Mouse (Mus musculus): ENCODE data around the gene Gyg. TPM values are rescaled to one million over a fixed set of nuclear protein-coding genes. Genes with fewer than 3 reads are reported as not detected.

Gene Gyg
- polyA plus RNA-seq, 1 experiment from 2014 or later: 34.6 TPM

DNA sequence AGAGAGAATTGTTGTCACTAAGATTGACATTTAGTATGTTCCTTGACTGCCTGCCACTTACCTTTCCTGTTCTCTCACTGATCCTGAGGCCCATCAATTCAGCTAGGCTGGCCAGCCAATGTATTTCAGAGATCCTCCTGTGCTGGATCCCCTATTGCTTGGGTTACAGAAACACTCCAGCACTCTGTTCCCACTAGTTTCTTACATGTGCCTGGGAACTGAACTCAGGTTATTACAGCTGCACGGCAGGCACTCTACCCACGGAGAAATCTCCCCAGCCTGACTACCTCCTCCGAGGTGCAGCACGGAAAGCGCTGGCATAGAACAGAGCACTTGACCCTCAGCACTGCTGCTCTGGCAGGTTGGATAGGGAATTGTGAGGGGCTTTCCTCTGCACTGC is 7.5 kb downstream of the Gyg start:
- 84% methylated on average over 5 of the region's 5 CpGs for WGBS
- Histone ChIP-seq H3K4me3 (replicated peaks; ENCODE audit: low read length) (no peak overlapping the region), H3K27ac (ENCODE audit: low read length) (no peak overlapping the region), H3K9ac (replicated peaks; ENCODE audit: low read depth, low read length) (no peak overlapping the region), H3K36me3 (ENCODE audit: control insufficient read depth, insufficient read depth) (no peaks in the 10 kb centered on the region), H3K9me3 (ENCODE audit: control insufficient read depth, low read length) (no peaks in the 10 kb centered on the region), H3K4me2 (ENCODE audit: low read length) (no peak overlapping the region), H3K4me1 (replicated peaks; ENCODE audit: control insufficient read depth, insufficient read depth, low read length) (no peaks in the 10 kb centered on the region; the same call in 1 of the 2 replicates), H3K27me3 (replicated peaks; ENCODE audit: control insufficient read depth, insufficient read depth, low read length) (no peaks in the 10 kb centered on the region)
- no peak for ATAC-seq

DNA sequence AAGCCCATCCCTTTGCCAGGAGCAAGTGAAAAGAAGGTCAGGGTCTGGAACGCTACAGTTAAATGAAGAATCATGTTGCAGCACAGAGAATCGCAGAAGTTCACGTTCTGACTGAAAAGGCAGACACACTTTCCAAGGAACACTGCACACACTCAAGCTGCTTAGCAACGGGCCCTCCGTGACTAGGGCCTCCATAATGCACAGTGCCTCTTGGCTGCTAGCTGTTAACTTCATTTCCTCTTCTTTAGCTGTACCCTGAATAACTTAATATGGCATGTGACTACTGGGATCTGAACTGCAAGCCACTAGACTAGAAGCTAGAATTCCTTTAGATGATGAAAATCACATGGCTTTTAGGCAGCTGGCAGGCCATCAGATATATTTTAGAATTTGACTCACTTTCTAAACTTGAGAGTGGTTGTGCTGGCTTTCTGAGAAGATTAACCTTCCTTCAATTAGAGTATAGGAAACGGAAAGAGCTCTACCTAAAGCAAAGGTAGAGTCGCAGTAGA is 8.2 kb downstream of the Gyg start:
- H3K4me1 ChIP-seq (replicated peaks; ENCODE audit: control insufficient read depth, insufficient read depth, low read length): no peaks in the 10 kb centered on the region; the same call in 1 of the 2 replicates
- H3K27me3 ChIP-seq (replicated peaks; ENCODE audit: control insufficient read depth, insufficient read depth, low read length): no peaks in the 10 kb centered on the region
- H3K27ac ChIP-seq (ENCODE audit: low read length): no peak overlapping the region
- H3K9me3 ChIP-seq (ENCODE audit: control insufficient read depth, low read length): no peaks in the 10 kb centered on the region
- H3K36me3 ChIP-seq (ENCODE audit: control insufficient read depth, insufficient read depth): no peaks in the 10 kb centered on the region
- peak; percentile 77 for ATAC-seq
- no peak overlapping the region for H3K4me3 ChIP-seq (replicated peaks; ENCODE audit: low read length)
- H3K4me2 ChIP-seq (ENCODE audit: low read length): no peak overlapping the region
- no peak overlapping the region for H3K9ac ChIP-seq (replicated peaks; ENCODE audit: low read depth, low read length)
- 47% methylated on average over 7 of the region's 7 CpGs for WGBS

DNA sequence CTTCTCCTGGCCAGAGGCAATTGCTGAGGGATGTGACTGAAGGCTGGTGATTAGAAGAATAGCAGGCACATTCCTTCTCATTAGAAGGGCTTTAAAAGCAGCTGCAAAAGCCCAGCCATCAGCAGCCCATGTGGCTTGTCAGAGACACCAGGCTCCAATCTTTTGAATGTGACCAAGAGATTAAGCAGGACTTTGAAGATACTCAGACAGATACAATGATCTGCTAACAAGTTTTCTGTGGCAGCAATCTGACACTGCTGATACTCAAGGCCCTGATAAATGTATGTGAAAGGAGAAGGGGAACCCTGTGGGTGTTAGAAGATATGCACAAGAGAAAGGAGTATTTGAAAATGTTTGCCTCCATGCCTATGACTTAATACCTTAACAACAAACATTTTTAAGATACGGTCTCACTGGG is 9.4 kb downstream of the Gyg start:
- Histone ChIP-seq H3K4me2 (ENCODE audit: low read length) (no peak overlapping the region), H3K4me1 (replicated peaks; ENCODE audit: control insufficient read depth, insufficient read depth, low read length) (no peaks in the 10 kb centered on the region; the same call in 1 of the 2 replicates), H3K27ac (ENCODE audit: low read length) (no peak overlapping the region), H3K9ac (replicated peaks; ENCODE audit: low read depth, low read length) (no peak overlapping the region), H3K4me3 (replicated peaks; ENCODE audit: low read length) (no peak overlapping the region), H3K9me3 (ENCODE audit: control insufficient read depth, low read length) (no peaks in the 10 kb centered on the region), H3K27me3 (replicated peaks; ENCODE audit: control insufficient read depth, insufficient read depth, low read length) (no peaks in the 10 kb centered on the region), H3K36me3 (ENCODE audit: control insufficient read depth, insufficient read depth) (no peaks in the 10 kb centered on the region)
- no peak for ATAC-seq
- 29% methylated on average over 1 of the region's 1 CpGs for WGBS

DNA sequence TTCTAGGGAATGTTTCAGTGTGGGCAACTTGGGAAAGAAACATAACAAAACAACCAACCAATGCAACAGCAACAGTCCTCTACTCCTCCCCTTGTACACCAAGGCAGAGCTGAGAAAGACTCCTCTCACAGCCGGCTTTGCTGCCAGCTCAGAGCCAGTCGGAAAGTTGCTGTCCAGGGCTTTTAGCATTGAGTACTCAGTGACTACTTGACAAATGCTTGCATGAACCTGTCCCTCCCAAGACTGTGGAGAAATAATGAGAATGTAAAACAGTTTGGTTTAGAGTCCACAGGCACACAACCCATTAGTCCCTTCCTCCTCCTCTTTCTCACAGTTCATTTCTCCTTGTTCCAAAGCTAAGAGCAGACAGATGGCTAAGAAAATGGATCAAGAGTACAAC is 10.7 kb downstream of the Gyg start:
- no peak for ATAC-seq

DNA sequence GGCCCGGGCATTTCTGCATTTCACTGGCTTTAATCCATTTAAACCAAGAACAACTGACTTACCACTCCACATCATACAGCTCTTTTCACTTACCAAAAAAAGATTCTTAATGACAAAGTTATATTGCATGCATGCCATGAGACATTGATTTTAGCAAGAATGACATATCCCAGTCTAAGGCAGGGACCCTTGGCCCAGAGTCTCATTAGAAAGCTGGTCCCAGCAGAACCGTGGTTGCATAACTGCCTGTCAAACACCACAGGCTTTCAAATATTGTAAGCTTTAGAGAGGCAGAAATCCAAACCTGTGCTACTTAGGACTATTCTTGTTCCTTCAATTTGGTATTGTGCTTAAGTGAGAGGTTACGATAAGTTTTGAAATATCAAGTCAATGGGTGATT is 11.4 kb downstream of the Gyg start:
- ATAC-seq: no peak
- no peaks in the 10 kb centered on the region; the same call in 1 of the 2 replicates for H3K4me1 ChIP-seq (replicated peaks; ENCODE audit: control insufficient read depth, insufficient read depth, low read length)
- H3K4me3 ChIP-seq (replicated peaks; ENCODE audit: low read length): no peak overlapping the region
- H3K4me2 ChIP-seq (ENCODE audit: low read length): no peak overlapping the region
- 61% methylated on average over 3 of the region's 3 CpGs for WGBS
- H3K9me3 ChIP-seq (ENCODE audit: control insufficient read depth, low read length): no peaks in the 10 kb centered on the region
- H3K27me3 ChIP-seq (replicated peaks; ENCODE audit: control insufficient read depth, insufficient read depth, low read length): no peaks in the 10 kb centered on the region
- no peaks in the 10 kb centered on the region for H3K36me3 ChIP-seq (ENCODE audit: control insufficient read depth, insufficient read depth)
- no peak overlapping the region for H3K9ac ChIP-seq (replicated peaks; ENCODE audit: low read depth, low read length)
- no peak overlapping the region for H3K27ac ChIP-seq (ENCODE audit: low read length)

More for the DNA sequence above, 10.7 kb downstream of the Gyg start:
- Histone ChIP-seq H3K27me3 (replicated peaks; ENCODE audit: control insufficient read depth, insufficient read depth, low read length) (no peaks in the 10 kb centered on the region), H3K36me3 (ENCODE audit: control insufficient read depth, insufficient read depth) (no peaks in the 10 kb centered on the region), H3K4me3 (replicated peaks; ENCODE audit: low read length) (no peak overlapping the region), H3K27ac (ENCODE audit: low read length) (no peak overlapping the region), H3K9me3 (ENCODE audit: control insufficient read depth, low read length) (no peaks in the 10 kb centered on the region), H3K4me2 (ENCODE audit: low read length) (no peak overlapping the region), H3K9ac (replicated peaks; ENCODE audit: low read depth, low read length) (no peak overlapping the region), H3K4me1 (replicated peaks; ENCODE audit: control insufficient read depth, insufficient read depth, low read length) (no peaks in the 10 kb centered on the region; the same call in 1 of the 2 replicates)
- WGBS: 9% methylated on average over 2 of the region's 2 CpGs

DNA sequence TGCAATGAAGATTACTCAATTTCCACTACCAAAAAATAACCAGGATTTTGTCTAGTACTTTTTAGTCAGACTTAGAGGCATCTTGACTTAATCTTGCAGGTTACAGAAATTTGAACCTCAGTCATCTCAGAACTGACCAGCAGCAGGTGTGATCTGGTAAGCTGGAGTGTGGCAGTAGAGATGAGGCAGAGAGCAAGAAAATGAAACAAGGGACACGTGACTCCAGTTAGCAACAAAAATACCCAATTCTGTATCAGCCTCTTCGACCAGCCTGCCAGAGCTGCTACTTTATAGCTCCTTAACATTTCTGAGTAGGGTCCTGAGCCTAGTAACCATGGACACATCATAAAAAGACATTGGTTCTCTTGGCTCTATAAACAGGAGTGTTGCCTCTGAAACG is 12.5 kb downstream of the Gyg start:
- 79% methylated on average over 3 of the region's 3 CpGs for WGBS
- Histone ChIP-seq H3K4me1 (replicated peaks; ENCODE audit: control insufficient read depth, insufficient read depth, low read length) (no peaks in the 10 kb centered on the region; the same call in 1 of the 2 replicates), H3K9me3 (ENCODE audit: control insufficient read depth, low read length) (no peaks in the 10 kb centered on the region), H3K4me2 (ENCODE audit: low read length) (no peak overlapping the region), H3K36me3 (ENCODE audit: control insufficient read depth, insufficient read depth) (no peaks in the 10 kb centered on the region), H3K9ac (replicated peaks; ENCODE audit: low read depth, low read length) (no peak overlapping the region), H3K27me3 (replicated peaks; ENCODE audit: control insufficient read depth, insufficient read depth, low read length) (no peaks in the 10 kb centered on the region), H3K4me3 (replicated peaks; ENCODE audit: low read length) (no peak overlapping the region), H3K27ac (ENCODE audit: low read length) (no peak overlapping the region)
- no peak for ATAC-seq

DNA sequence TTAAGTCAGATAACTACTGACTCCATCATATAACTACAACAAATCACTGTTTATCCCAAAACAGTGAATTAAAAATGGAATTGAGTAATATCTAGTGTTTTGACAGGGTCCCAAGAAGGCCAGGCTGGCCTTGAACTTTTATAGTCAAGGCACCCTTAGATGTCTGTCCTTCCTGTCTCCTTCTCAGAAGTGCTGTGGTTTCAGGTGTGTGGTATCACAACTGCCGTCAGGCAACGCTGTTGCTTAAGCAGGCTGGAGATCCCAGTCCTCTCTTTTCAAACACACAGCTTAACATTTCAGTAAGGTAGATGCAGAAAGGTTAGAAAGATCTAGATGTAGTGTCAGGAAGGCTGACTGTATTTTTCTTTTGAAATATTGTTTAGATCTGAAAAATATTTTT is 13.0 kb downstream of the Gyg start:
- H3K4me2 ChIP-seq (ENCODE audit: low read length): no peak overlapping the region
- H3K4me1 ChIP-seq (replicated peaks; ENCODE audit: control insufficient read depth, insufficient read depth, low read length): no peaks in the 10 kb centered on the region; the same call in 1 of the 2 replicates
- H3K27ac ChIP-seq (ENCODE audit: low read length): no peak overlapping the region
- H3K4me3 ChIP-seq (replicated peaks; ENCODE audit: low read length): no peak overlapping the region
- no peaks in the 10 kb centered on the region for H3K36me3 ChIP-seq (ENCODE audit: control insufficient read depth, insufficient read depth)
- no peaks in the 10 kb centered on the region for H3K9me3 ChIP-seq (ENCODE audit: control insufficient read depth, low read length)
- no peak for ATAC-seq
- H3K27me3 ChIP-seq (replicated peaks; ENCODE audit: control insufficient read depth, insufficient read depth, low read length): no peaks in the 10 kb centered on the region
- no peak overlapping the region for H3K9ac ChIP-seq (replicated peaks; ENCODE audit: low read depth, low read length)
- WGBS: 94% methylated on average over 2 of the region's 2 CpGs

DNA sequence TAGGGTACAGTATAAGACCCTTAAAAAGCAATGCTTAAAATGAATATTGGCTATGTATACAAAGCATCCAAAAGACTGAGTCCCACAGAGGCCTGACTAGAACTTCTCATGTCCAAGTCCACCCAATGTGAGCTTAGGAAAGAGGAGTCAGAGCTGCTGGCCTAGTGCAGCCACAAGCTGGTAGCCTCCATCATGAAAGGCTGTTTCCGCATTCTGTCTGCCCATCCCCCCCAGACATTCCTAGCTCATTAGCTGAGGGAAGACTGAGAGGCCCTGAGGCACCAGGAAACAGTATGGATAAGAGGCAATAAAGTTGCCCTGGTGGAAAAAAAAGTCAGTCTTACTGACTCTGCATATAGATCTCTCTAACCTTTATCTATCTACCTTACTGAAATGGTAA is 13.4 kb downstream of the Gyg start:
- H3K9ac ChIP-seq (replicated peaks; ENCODE audit: low read depth, low read length): no peak overlapping the region
- no peak overlapping the region for H3K4me3 ChIP-seq (replicated peaks; ENCODE audit: low read length)
- H3K36me3 ChIP-seq (ENCODE audit: control insufficient read depth, insufficient read depth): no peaks in the 10 kb centered on the region
- H3K27ac ChIP-seq (ENCODE audit: low read length): no peak overlapping the region
- H3K4me2 ChIP-seq (ENCODE audit: low read length): no peak overlapping the region
- 26% methylated on average over 1 of the region's 1 CpGs for WGBS
- no peaks in the 10 kb centered on the region for H3K9me3 ChIP-seq (ENCODE audit: control insufficient read depth, low read length)
- H3K27me3 ChIP-seq (replicated peaks; ENCODE audit: control insufficient read depth, insufficient read depth, low read length): no peaks in the 10 kb centered on the region
- H3K4me1 ChIP-seq (replicated peaks; ENCODE audit: control insufficient read depth, insufficient read depth, low read length): no peaks in the 10 kb centered on the region; the same call in 1 of the 2 replicates
- no peak for ATAC-seq

DNA sequence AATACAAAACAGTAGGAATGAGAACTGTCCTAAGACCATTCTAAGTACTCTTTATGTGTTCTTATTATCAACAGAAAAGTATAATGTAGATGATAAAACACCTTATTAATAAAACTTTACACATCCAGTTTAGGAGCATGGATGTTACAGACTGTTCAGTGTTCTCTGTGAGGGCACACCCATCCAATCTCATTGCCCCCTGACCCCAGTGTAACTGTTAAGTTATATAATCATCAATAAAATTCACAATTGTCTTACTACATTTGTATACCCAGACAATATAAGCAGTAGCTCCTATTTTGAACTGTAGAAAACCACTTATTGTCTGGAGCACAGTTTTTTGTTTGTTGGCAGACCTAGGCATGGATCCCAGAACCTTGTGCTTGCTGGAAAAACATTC is 13.9 kb downstream of the Gyg start:
- Histone ChIP-seq H3K27me3 (replicated peaks; ENCODE audit: control insufficient read depth, insufficient read depth, low read length) (no peaks in the 10 kb centered on the region), H3K36me3 (ENCODE audit: control insufficient read depth, insufficient read depth) (no peaks in the 10 kb centered on the region), H3K9ac (replicated peaks; ENCODE audit: low read depth, low read length) (no peak overlapping the region), H3K4me2 (ENCODE audit: low read length) (no peak overlapping the region), H3K27ac (ENCODE audit: low read length) (no peak overlapping the region), H3K4me3 (replicated peaks; ENCODE audit: low read length) (no peak overlapping the region), H3K9me3 (ENCODE audit: control insufficient read depth, low read length) (no peaks in the 10 kb centered on the region), H3K4me1 (replicated peaks; ENCODE audit: control insufficient read depth, insufficient read depth, low read length) (no peaks in the 10 kb centered on the region; the same call in 1 of the 2 replicates)
- ATAC-seq: no peak
